Mouse (Mus musculus): ENCODE measurements around the gene Jhy.

GRCm38 (mm10) chr9:40907413-40907812, 56.5 kb downstream of the Jhy start:
- TF ChIP-seq CTCF (IDR thresholded peaks at IDR 0.05) (no peak), POLR2A (IDR thresholded peaks at IDR 0.05; ENCODE audit: insufficient read depth, low read depth, low read length) (no peak), EP300 (IDR thresholded peaks at IDR 0.05; ENCODE audit: insufficient read depth, low read depth, low read length) (no peak)
